Mouse (Mus musculus): ENCODE measurements at regions not wholly inside any gene's neighbourhood (a gene's known extent, or its start where the extent isn't known, plus 50 kb on each side); places are given as distances from the start of the nearest gene placed in this dataset.

- no peak overlapping the region for H3K4me3 ChIP-seq (ENCODE audit: low read depth, low read length)
- H3K4me2 ChIP-seq (ENCODE audit: low read length) = no peak overlapping the region
- no peak overlapping the region for H3K9ac ChIP-seq (ENCODE audit: low read depth, low read length)
- H3K9me3 ChIP-seq (replicated peaks; ENCODE audit: control insufficient read depth, low read length, poor library complexity, severe bottlenecking) = no peaks in the 10 kb centered on the region
- ATAC-seq = no peak
- WGBS = 91% methylated on average over 1 of the region's 1 CpGs
- H3K4me1 ChIP-seq (ENCODE audit: control insufficient read depth, insufficient read depth, low read length) = no peaks in the 10 kb centered on the region
- no peaks in the 10 kb centered on the region for H3K27me3 ChIP-seq (ENCODE audit: control insufficient read depth, insufficient read depth, low read depth, low read length)
- no peak overlapping the region for H3K27ac ChIP-seq (ENCODE audit: low read length)
- H3K36me3 ChIP-seq (ENCODE audit: control insufficient read depth, insufficient read depth, low read length) = no peaks in the 10 kb centered on the region
Observed at GRCm38 (mm10) chr3:53792541-53792940, 52.3 kb upstream of the Gm10985 start.

GRCm38 (mm10) chr3:53789706-53790105 is 55.2 kb upstream of the Gm10985 start:
- H3K36me3 ChIP-seq (ENCODE audit: control insufficient read depth, insufficient read depth, low read length) = no peaks in the 10 kb centered on the region
- H3K9ac ChIP-seq (ENCODE audit: low read depth, low read length) = no peak overlapping the region
- no peak for ATAC-seq
- H3K4me1 ChIP-seq (ENCODE audit: control insufficient read depth, insufficient read depth, low read length) = no peaks in the 10 kb centered on the region
- no peaks in the 10 kb centered on the region for H3K9me3 ChIP-seq (replicated peaks; ENCODE audit: control insufficient read depth, low read length, poor library complexity, severe bottlenecking)
- H3K4me2 ChIP-seq (ENCODE audit: low read length) = no peak overlapping the region
- H3K27me3 ChIP-seq (ENCODE audit: control insufficient read depth, insufficient read depth, low read depth, low read length) = no peaks in the 10 kb centered on the region
- H3K27ac ChIP-seq (ENCODE audit: low read length) = no peak overlapping the region
- no peak overlapping the region for H3K4me3 ChIP-seq (ENCODE audit: low read depth, low read length)

DNA sequence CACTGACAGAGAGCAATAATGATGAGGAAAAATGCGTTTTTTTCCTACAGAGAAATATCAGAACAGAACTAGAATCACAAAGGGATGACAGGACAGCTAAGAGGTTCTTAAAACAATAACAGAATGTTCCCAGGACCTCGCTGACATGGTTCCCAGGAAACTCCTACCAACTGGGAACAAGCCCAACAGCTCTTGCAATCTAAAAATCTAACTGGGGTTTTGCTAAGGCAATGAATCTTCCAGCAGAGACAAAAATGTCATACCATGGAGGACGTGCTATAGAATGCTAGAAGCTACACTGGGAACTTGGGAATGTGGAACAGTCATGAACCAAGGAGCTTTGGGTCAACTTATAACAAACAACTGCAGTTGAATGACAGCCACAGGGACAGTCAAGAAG is 59.7 kb upstream of the Gm10985 start:
- Histone ChIP-seq H3K4me1 (ENCODE audit: control insufficient read depth, insufficient read depth, low read length) (no peaks in the 10 kb centered on the region), H3K9me3 (replicated peaks; ENCODE audit: control insufficient read depth, low read length, poor library complexity, severe bottlenecking) (no peaks in the 10 kb centered on the region), H3K27ac (ENCODE audit: low read length) (no peak overlapping the region), H3K4me2 (ENCODE audit: low read length) (no peak overlapping the region), H3K4me3 (ENCODE audit: low read depth, low read length) (no peak overlapping the region), H3K9ac (ENCODE audit: low read depth, low read length) (no peak overlapping the region), H3K36me3 (ENCODE audit: control insufficient read depth, insufficient read depth, low read length) (no peaks in the 10 kb centered on the region), H3K27me3 (ENCODE audit: control insufficient read depth, insufficient read depth, low read depth, low read length) (no peaks in the 10 kb centered on the region)
- 65% methylated on average over 3 of the region's 3 CpGs for WGBS
- no peak for ATAC-seq

DNA sequence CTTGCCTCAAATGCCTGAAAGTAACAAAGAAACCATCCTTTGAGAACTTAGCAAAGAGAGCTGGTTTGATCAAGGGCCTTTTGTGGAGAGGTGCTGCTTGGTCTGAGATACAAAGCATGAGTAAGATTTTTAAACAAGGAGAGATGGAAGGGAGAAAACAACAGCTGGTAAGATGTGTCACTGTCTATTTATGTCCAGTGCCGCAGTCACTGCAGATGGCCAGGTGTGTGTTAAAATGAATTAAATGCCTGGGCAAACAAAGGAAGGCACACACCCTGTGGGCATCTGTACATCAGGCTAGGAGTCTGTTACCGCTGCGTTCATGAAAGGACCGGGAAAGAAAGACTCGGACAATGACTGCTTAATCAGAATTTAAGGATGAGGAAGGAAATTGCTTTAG is 68.2 kb upstream of the Gm10985 start:
- H3K4me1 ChIP-seq (ENCODE audit: control insufficient read depth, insufficient read depth, low read length) = no peaks in the 10 kb centered on the region
- H3K27me3 ChIP-seq (ENCODE audit: control insufficient read depth, insufficient read depth, low read depth, low read length) = no peaks in the 10 kb centered on the region
- H3K4me2 ChIP-seq (ENCODE audit: low read length) = no peak overlapping the region
- no peak overlapping the region for H3K4me3 ChIP-seq (ENCODE audit: low read depth, low read length)
- WGBS = 49% methylated on average over 5 of the region's 5 CpGs
- H3K9ac ChIP-seq (ENCODE audit: low read depth, low read length) = no peak overlapping the region
- H3K27ac ChIP-seq (ENCODE audit: low read length) = no peak overlapping the region
- H3K9me3 ChIP-seq (replicated peaks; ENCODE audit: control insufficient read depth, low read length, poor library complexity, severe bottlenecking) = no peaks in the 10 kb centered on the region
- no peaks in the 10 kb centered on the region for H3K36me3 ChIP-seq (ENCODE audit: control insufficient read depth, insufficient read depth, low read length)
- no peak for ATAC-seq

- ATAC-seq = no peak
- H3K9me3 ChIP-seq (replicated peaks; ENCODE audit: control insufficient read depth, low read length, poor library complexity, severe bottlenecking) = no peaks in the 10 kb centered on the region
- H3K36me3 ChIP-seq (ENCODE audit: control insufficient read depth, insufficient read depth, low read length) = no peaks in the 10 kb centered on the region
- H3K27ac ChIP-seq (ENCODE audit: low read length) = no peak overlapping the region
- no peaks in the 10 kb centered on the region for H3K27me3 ChIP-seq (ENCODE audit: control insufficient read depth, insufficient read depth, low read depth, low read length)
- H3K4me3 ChIP-seq (ENCODE audit: low read depth, low read length) = no peak overlapping the region
- no peak overlapping the region for H3K4me2 ChIP-seq (ENCODE audit: low read length)
- H3K4me1 ChIP-seq (ENCODE audit: control insufficient read depth, insufficient read depth, low read length) = no peaks in the 10 kb centered on the region
- H3K9ac ChIP-seq (ENCODE audit: low read depth, low read length) = no peak overlapping the region
Observed at GRCm38 (mm10) chr3:53767601-53768000, 77.3 kb upstream of the Gm10985 start.

DNA sequence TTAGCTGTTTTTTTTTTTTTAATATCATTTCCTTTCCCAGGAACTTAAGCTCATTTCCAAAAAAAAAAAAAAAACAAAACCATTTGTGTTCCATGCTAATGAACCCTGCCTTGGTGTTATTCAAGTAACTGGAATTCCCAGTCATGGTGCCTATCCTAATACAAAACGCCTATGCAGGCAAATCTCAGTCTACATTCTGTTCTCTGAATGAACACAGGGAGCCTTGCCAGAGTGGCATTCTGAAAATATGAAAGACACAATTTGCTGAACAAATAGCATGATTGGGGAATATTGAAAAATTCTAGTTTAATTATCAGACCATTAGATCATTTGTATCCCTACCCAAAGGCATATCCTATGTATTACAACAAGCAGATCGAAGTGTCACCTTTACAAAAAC is 80.9 kb upstream of the Gm10985 start:
- 86% methylated on average over 2 of the region's 2 CpGs for WGBS

DNA sequence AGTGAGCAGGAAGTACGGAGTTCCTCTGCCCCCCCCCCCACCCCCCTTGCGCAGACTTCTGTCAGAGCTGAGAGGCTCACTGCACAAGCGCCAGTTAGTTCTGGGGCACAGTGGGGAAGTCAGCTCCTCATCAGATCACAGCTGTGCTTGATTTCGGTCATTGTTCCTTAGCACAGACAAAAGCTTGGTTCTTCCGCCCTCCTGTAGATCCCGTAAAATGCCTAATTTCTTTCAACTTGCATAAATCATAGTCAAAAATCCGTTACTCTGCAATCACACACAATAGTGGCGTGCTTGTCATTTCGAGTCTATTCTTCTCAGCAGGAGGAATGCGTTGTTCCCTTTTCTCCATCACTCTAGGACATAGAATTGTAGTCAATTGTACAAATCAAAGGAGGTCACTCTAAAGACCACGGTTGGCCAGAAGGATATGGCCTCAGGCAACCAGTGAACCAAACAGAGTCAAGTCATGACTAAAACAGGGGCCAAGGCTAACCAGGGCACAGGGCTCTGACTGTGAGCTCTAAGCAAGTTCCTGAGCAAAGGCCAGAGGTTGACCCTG is 83.3 kb upstream of the Gm10985 start:
- Histone ChIP-seq H3K9me3 (replicated peaks; ENCODE audit: control insufficient read depth, low read length, poor library complexity, severe bottlenecking) (no peaks in the 10 kb centered on the region), H3K4me3 (ENCODE audit: low read depth, low read length) (no peak overlapping the region), H3K4me1 (ENCODE audit: control insufficient read depth, insufficient read depth, low read length) (no peaks in the 10 kb centered on the region), H3K36me3 (ENCODE audit: control insufficient read depth, insufficient read depth, low read length) (no peaks in the 10 kb centered on the region), H3K9ac (ENCODE audit: low read depth, low read length) (no peak overlapping the region), H3K27ac (ENCODE audit: low read length) (no peak overlapping the region), H3K27me3 (ENCODE audit: control insufficient read depth, insufficient read depth, low read depth, low read length) (no peaks in the 10 kb centered on the region), H3K4me2 (ENCODE audit: low read length) (0 out of 2 replicates have a peak overlapping the region, but pooled peaks have one; percentile 0)
- 26% methylated on average over 11 of the region's 11 CpGs for WGBS
- ATAC-seq = 0 out of 2 replicates have a peak, but pooled peaks have one; percentile 36

More for the DNA sequence above, 80.9 kb upstream of the Gm10985 start:
- H3K4me1 ChIP-seq (ENCODE audit: control insufficient read depth, insufficient read depth, low read length) = no peaks in the 10 kb centered on the region
- no peak overlapping the region for H3K9ac ChIP-seq (ENCODE audit: low read depth, low read length)
- no peaks in the 10 kb centered on the region for H3K9me3 ChIP-seq (replicated peaks; ENCODE audit: control insufficient read depth, low read length, poor library complexity, severe bottlenecking)
- H3K36me3 ChIP-seq (ENCODE audit: control insufficient read depth, insufficient read depth, low read length) = no peaks in the 10 kb centered on the region
- no peak overlapping the region for H3K4me2 ChIP-seq (ENCODE audit: low read length)
- H3K27me3 ChIP-seq (ENCODE audit: control insufficient read depth, insufficient read depth, low read depth, low read length) = no peaks in the 10 kb centered on the region
- no peak overlapping the region for H3K27ac ChIP-seq (ENCODE audit: low read length)
- H3K4me3 ChIP-seq (ENCODE audit: low read depth, low read length) = no peak overlapping the region
- ATAC-seq = no peak

- Histone ChIP-seq H3K27ac (ENCODE audit: low read length) (no peak overlapping the region), H3K4me1 (ENCODE audit: control insufficient read depth, insufficient read depth, low read length) (no peaks in the 10 kb centered on the region), H3K27me3 (ENCODE audit: control insufficient read depth, insufficient read depth, low read depth, low read length) (no peaks in the 10 kb centered on the region), H3K9ac (ENCODE audit: low read depth, low read length) (no peak overlapping the region), H3K4me2 (ENCODE audit: low read length) (no peak overlapping the region), H3K9me3 (replicated peaks; ENCODE audit: control insufficient read depth, low read length, poor library complexity, severe bottlenecking) (no peaks in the 10 kb centered on the region), H3K36me3 (ENCODE audit: control insufficient read depth, insufficient read depth, low read length) (no peaks in the 10 kb centered on the region), H3K4me3 (ENCODE audit: low read depth, low read length) (no peak overlapping the region)
- WGBS = 50% methylated on average over 10 of the region's 10 CpGs
- ATAC-seq = no peak
Observed at GRCm38 (mm10) chr3:53756115-53756853, 88.6 kb upstream of the Gm10985 start.

DNA sequence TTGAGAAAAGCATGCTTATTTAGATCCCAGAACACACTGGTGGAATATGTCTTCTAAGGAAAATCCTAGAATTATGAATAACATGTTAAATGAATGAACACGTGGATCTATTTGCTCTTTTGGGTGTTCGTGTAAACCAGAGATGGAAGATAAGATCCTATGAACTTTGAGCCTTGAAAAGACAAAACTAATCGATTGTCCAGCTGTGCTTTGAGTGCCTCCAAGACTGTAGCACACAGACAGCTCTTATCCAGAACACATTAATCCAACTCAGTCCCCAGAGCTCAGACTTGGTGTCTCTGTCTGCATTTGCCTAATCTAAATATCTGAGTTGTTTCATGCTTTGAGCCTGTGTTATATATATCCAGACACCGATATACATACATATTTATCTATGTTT is 80.0 kb upstream of the Frem2 start:
- Histone ChIP-seq H3K27ac (ENCODE audit: low read length) (no peak overlapping the region), H3K4me1 (ENCODE audit: control insufficient read depth, insufficient read depth, low read length) (0 out of 2 replicates have a peak, but pooled peaks cover 3% of the 10 kb centered on the region), H3K27me3 (ENCODE audit: control insufficient read depth, insufficient read depth, low read depth, low read length) (no peaks in the 10 kb centered on the region), H3K9ac (ENCODE audit: low read depth, low read length) (no peak overlapping the region), H3K4me3 (ENCODE audit: low read depth, low read length) (no peak overlapping the region), H3K9me3 (replicated peaks; ENCODE audit: control insufficient read depth, low read length, poor library complexity, severe bottlenecking) (no peaks in the 10 kb centered on the region), H3K4me2 (ENCODE audit: low read length) (no peak overlapping the region), H3K36me3 (ENCODE audit: control insufficient read depth, insufficient read depth, low read length) (no peaks in the 10 kb centered on the region)
- WGBS = 74% methylated on average over 4 of the region's 4 CpGs
- no peak for ATAC-seq

Measured in midbrain, embryonic 16.5 days (tissue).